Mouse (Mus musculus) retina, adult 2 months (tissue): ENCODE results near the gene Grin2b.

ENCODE experiments used
- DNase-seq: peaks from one replicate; pipeline ENCODE4 v3.0.0-alpha.2; 2012; ENCODE audit warnings: low read depth, low spot score

Grin2b gene

DNA sequence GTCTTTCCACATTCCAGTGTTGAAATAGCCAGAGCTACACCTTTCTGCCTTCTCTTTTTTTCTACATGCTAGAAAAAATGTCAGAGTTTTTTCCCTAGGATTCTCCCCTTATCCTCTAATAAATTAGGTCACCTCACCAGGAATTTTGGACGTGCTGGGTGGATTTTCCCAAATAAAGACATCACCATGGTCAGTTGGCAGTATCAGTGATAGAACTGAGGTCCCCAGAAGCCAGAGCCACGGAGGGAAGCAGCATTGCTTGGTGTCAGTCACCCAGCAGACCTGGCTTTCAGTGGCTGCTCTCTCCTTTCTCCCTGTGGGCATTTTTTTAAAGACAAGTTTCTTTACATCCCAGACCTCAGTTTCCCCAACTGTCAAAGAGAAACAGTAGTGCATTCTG lies 68.1 kb downstream of the Grin2b start:
- DNase-seq: no peak

DNA sequence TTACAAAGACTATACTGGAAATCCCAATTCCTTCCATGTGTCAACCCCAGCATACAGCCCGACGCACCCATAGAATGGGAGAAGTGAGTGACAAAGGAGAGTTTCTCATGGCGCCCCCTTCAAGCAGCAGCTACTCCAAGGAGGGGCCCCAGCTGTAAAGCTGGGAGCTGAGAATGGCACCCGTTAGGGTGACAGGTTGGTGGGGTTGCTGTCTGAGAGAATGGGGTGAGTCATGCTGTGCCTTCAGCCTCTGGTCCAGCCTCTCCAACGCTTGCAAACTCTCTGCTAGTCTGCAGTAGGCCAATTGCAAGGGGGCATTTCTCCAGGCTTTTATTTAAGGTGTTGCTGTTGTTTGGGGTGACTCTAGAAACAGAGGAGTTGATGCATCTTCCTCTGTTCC lies 73.1 kb downstream of the Grin2b start:
- no peak for DNase-seq

DNA sequence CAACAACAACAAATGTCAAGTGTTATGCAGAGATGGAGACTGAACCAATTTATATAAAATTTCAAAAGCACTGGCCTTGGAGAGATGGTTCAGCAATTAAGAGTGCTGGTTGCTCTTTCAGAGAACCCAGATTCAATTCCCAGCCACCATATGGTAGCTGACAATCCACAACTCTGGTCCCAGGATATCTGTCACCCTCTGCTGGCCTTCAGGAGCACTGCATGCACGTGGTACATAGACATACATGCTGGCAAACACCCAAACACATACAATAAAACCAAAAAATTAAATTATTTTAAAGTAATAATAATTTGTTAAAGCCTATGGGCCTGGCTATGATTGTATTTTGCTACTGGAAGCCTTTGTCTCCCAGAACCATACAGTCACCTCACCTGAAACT lies 77.0 kb downstream of the Grin2b start:
- DNase-seq: no peak

- DNase-seq: no peak
Measured at GRCm38 (mm10) chr6:136079991-136080734, 93.1 kb downstream of the Grin2b start.

DNA sequence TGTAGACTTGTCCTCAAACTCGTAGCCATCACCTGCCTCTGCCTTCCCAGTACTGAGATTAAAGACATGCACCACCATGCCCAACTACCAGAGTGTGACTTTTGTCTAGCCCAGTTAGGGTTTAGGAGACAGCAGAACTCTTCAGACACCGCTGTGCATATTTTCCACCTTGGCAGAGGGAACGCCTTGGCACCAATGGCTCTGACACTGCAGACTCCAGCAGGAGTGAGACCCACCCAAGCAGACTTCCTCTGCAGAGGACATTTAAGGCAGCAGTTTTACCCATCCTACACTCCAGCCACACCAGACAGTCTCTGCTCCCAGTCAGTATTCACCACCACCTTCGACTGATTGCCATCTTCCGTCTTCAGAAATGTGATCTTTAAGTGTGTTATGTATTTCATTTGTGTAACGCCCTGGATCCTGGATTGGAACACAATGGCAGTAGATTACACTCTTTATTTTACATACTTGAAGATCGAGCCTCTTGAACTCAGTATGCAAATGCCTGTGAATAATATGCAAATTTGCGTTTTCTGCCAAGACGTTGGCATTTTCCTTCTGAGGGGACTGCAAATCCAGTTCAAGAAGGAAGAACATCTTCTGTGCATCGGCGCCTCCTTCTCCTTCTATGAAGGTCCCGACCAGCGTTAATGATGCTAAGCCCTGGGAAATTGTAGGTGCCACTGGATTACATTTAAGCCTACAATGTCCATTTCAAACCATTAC lies 100.8 kb downstream of the Grin2b start:
- DNase-seq: no peak

GRCm38 (mm10) chr6:136070101-136070500 lies 103.2 kb downstream of the Grin2b start:
- DNase-seq: no peak

GRCm38 (mm10) chr6:136053346-136053745 lies 120.0 kb downstream of the Grin2b start:
- DNase-seq: no peak

GRCm38 (mm10) chr6:136050346-136050745 lies 123.0 kb downstream of the Grin2b start:
- DNase-seq: no peak

- DNase-seq: no peak
Measured at GRCm38 (mm10) chr6:136048084-136048483, 125.2 kb downstream of the Grin2b start.

- no peak for DNase-seq
Measured at GRCm38 (mm10) chr6:136046091-136046490, 127.2 kb downstream of the Grin2b start.

GRCm38 (mm10) chr6:136044461-136044860 lies 128.8 kb downstream of the Grin2b start:
- DNase-seq: no peak

DNA sequence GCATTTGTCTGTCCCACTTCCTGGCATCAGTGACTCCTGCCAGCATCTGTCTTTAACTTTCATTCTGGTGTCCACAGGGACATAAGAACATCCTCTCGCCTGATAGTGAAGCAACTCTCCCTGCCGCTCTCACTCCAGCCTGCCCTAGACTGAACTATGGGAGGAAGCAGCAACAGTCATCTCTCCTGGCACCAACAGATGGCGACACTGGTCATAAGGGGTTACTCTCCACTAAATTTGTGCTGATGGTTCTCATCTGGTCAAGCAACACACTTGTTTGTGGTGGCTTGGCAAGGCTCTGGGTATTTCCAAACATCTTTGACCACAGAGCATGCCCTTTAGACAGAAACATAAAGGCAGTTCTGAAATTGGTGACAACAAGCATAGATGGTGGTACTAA lies 130.9 kb downstream of the Grin2b start:
- DNase-seq: no peak

- no peak for DNase-seq
Measured at GRCm38 (mm10) chr6:136041821-136042220, 131.5 kb downstream of the Grin2b start.

DNA sequence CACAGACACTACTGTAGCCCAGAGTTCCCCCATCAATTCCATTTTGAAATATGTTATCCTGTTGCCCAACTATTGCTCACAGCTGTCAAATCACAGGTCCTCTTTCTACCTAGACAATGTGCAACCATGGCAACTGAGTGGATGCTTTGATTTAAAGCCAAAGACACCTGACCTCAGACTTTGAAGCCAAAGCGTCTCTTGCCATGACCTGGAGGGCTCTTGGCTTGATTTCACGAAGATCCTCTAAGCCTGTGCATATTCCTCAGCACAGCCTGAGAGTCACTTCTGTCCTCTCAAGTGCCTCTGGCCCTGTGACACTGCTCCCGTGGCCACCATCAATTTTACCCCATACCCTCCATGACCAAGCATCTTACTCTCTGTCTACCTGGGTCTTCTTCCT lies 132.4 kb downstream of the Grin2b start:
- no peak for DNase-seq

DNA sequence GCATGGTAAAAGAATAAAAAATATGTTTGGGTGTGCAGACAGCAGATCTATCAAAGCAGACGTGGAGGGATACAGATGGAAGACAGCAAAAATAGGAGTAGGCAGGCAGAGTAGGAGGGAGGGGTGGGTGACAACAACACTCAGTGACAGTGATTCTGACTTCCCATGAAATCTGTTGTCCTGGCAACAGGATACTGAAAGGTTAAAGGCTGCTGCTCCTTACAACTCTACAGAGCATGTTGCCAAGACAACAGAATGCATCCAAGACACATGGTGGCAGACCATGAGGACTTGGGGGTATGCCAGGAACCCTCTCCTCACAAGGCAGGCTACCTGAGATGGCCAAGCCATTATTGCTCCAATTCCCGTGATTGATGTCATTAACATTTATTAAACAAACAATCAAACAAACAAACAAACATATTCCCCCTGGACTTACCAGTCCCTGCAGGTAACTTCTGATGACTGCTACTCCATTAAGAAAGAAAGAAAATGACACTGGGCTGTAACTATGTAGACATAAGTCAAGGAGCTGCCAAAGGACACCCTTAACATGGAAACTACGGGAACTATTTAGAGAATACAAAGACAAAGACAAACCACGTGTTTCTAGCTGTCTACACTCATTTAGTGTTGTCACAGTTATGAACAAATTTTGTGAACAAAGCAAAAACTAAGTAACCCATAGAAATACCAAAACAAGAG lies 143.9 kb downstream of the Grin2b start:
- DNase-seq: no peak

DNA sequence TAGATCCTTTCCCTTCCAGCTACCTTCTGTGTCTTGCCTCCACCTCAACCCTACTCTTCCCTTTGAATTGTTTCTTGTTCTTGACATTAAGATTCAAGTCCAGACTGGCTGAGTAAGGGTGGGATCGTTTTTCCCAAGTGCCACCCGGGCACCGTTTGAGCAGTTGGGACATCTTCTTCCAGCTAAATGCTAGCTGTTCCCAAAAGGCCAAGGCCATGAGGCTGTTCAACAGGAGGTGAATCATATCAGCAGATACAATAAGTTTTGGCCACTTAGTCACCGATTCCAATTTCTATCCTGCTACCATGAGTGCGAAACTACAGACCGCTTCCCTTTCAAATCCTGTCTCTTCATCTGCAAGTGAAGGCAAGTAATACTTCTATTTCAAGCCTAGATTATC lies 146.4 kb downstream of the Grin2b start:
- no peak for DNase-seq

- DNase-seq: no peak
Measured at GRCm38 (mm10) chr6:136025801-136026200, 147.5 kb downstream of the Grin2b start.

- DNase-seq: no peak
Measured at GRCm38 (mm10) chr6:136020460-136020859, 152.9 kb downstream of the Grin2b start.

- no peak for DNase-seq
Measured at GRCm38 (mm10) chr6:136018962-136019361, 154.3 kb downstream of the Grin2b start.

GRCm38 (mm10) chr6:136013556-136014380 lies 159.5 kb downstream of the Grin2b start:
- no peak for DNase-seq

DNA sequence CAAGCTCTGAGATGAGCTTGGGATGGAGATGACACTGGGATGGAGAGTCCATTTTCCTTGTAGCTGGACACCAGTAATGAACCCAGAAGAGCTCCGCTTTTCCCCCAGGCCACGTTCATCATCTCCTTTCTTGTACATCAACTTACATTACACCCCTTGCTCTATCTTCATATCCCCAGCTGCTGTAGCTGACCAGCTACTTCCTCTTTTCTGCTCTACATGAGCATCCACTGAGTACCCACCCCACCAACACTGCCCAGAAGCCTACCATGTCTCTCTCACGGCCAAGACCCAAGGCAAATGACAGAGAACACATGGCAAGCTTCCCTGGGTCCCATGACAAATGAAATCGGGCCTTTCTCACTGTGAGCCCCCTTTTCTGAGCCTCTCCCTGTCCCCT lies 161.8 kb downstream of the Grin2b start:
- DNase-seq: no peak

DNA sequence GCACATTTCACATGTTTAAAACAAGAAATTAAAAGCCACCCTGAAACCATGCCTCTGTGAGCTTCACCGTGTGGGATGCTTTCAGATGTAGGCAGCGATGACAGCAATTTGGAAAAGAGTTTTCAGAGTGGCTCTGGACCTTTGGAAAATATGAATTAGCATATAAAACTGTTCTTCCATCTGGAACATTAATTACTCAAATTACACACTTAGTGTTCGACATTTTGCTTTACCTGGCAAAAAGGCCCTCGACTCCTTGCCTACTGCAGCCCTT lies 162.3 kb downstream of the Grin2b start:
- DNase-seq: no peak
